Mouse (Mus musculus): ENCODE measurements around the gene Ublcp1. TPM values are rescaled to one million over a fixed set of nuclear protein-coding genes. Genes with fewer than 3 reads are reported as not detected.
A peak's percentile ranks its signal among the peaks of the same experiment; 100 is the strongest.

The Ublcp1 gene
- 54.1 and 58.8 TPM in 2 replicates for polyA plus RNA-seq (2015; fragmentation: Nextera tagmentation; extraction: Ambion mirVana)

GRCm38 (mm10) chr11:44470432-44471336 lies at the start of gene Ublcp1:
Ublcp1 (minus strand) TSS chr11:44470498.
- WGBS = under 1% methylated on average over 54 of the region's 54 CpGs
- Histone ChIP-seq H3K27me3 (0 out of 2 replicates have a peak, but pooled peaks cover 2% of the 10 kb centered on the region), H3K9me3 (replicated peaks) (no peaks in the 10 kb centered on the region), H3K4me2 (peak within 1 kb of the TSS; percentile 95), H3K4me3 (peak within 1 kb of the TSS; percentile 62), H3K36me3 (ENCODE audit: poor library complexity, severe bottlenecking) (no peaks in the 10 kb centered on the region), H3K9ac (peak within 1 kb of the TSS; percentile 79), H3K4me1 (peaks cover 22% of the 10 kb centered on the region), H3K27ac (peak within 1 kb of the TSS; percentile 86)
- peak; percentile 96 for ATAC-seq

- peaks cover 26% of the 10 kb centered on the region for H3K4me1 ChIP-seq
- H3K4me2 ChIP-seq = peak overlapping the region; percentile 92
- no peaks in the 10 kb centered on the region for H3K9me3 ChIP-seq (replicated peaks)
- H3K27me3 ChIP-seq = no peaks in the 10 kb centered on the region
- WGBS = under 1% methylated on average over 40 of the region's 61 CpGs
- H3K9ac ChIP-seq = peak overlapping the region; percentile 96
- H3K4me3 ChIP-seq = peak overlapping the region; percentile 95
- ATAC-seq = peak; percentile 67
- no peaks in the 10 kb centered on the region for H3K36me3 ChIP-seq (ENCODE audit: poor library complexity, severe bottlenecking)
- H3K27ac ChIP-seq = peak overlapping the region; percentile 90
Measured at GRCm38 (mm10) chr11:44519096-44519949, 49.0 kb upstream of the Ublcp1 start.

- peaks cover 26% of the 10 kb centered on the region for H3K4me1 ChIP-seq
- H3K36me3 ChIP-seq (ENCODE audit: poor library complexity, severe bottlenecking) = no peaks in the 10 kb centered on the region
- H3K4me2 ChIP-seq = peak within 1 kb of the TSS; percentile 92
- H3K9ac ChIP-seq = peak within 1 kb of the TSS; percentile 96
- no peaks in the 10 kb centered on the region for H3K27me3 ChIP-seq
- H3K27ac ChIP-seq = peak within 1 kb of the TSS; percentile 90
- WGBS = under 1% methylated on average over 70 of the region's 70 CpGs
- H3K9me3 ChIP-seq (replicated peaks) = no peaks in the 10 kb centered on the region
- peak; percentile 87 for ATAC-seq
- H3K4me3 ChIP-seq = peak within 1 kb of the TSS; percentile 95
Measured at GRCm38 (mm10) chr11:44518281-44519095, 48.2 kb upstream of the Ublcp1 start, which contains the start of gene Rnf145. Rnf145 (plus strand) TSS chr11:44518964.

GRCm38 (mm10) chr11:44517561-44518280 lies 47.4 kb upstream of the Ublcp1 start:
- H3K27ac ChIP-seq = no peak overlapping the region
- peak overlapping the region; percentile 95; the same call in 1 of the 2 replicates for H3K4me3 ChIP-seq
- no peaks in the 10 kb centered on the region for H3K9me3 ChIP-seq (replicated peaks)
- WGBS = 51% methylated on average over 6 of the region's 6 CpGs
- no peaks in the 10 kb centered on the region for H3K36me3 ChIP-seq (ENCODE audit: poor library complexity, severe bottlenecking)
- H3K9ac ChIP-seq = peak overlapping the region; percentile 96; the same call in 1 of the 2 replicates
- ATAC-seq = no peak
- H3K4me2 ChIP-seq = peak overlapping the region; percentile 92
- no peaks in the 10 kb centered on the region for H3K27me3 ChIP-seq
- H3K4me1 ChIP-seq = peaks cover 26% of the 10 kb centered on the region

GRCm38 (mm10) chr11:44516362-44516761 lies 46.1 kb upstream of the Ublcp1 start:
- Histone ChIP-seq H3K4me3 (no peak overlapping the region), H3K4me1 (peaks cover 16% of the 10 kb centered on the region), H3K27ac (no peak overlapping the region), H3K9me3 (replicated peaks) (no peaks in the 10 kb centered on the region), H3K9ac (no peak overlapping the region), H3K36me3 (ENCODE audit: poor library complexity, severe bottlenecking) (no peaks in the 10 kb centered on the region), H3K27me3 (no peaks in the 10 kb centered on the region), H3K4me2 (no peak overlapping the region)
- no peak for ATAC-seq
- 12% methylated on average over 1 of the region's 1 CpGs for WGBS

GRCm38 (mm10) chr11:44514666-44515065 lies 44.4 kb upstream of the Ublcp1 start:
- H3K9me3 ChIP-seq (replicated peaks) = no peaks in the 10 kb centered on the region
- no peak overlapping the region for H3K9ac ChIP-seq
- H3K4me2 ChIP-seq = no peak overlapping the region
- no peaks in the 10 kb centered on the region for H3K27me3 ChIP-seq
- no peak for ATAC-seq
- H3K27ac ChIP-seq = no peak overlapping the region
- no peaks in the 10 kb centered on the region for H3K36me3 ChIP-seq (ENCODE audit: poor library complexity, severe bottlenecking)
- WGBS = 49% methylated on average over 2 of the region's 2 CpGs
- H3K4me3 ChIP-seq = no peak overlapping the region
- H3K4me1 ChIP-seq = peaks cover 6% of the 10 kb centered on the region; the same call in 1 of the 2 replicates

GRCm38 (mm10) chr11:44513026-44513422 lies 42.7 kb upstream of the Ublcp1 start:
- 70% methylated on average over 2 of the region's 2 CpGs for WGBS

GRCm38 (mm10) chr11:44512044-44513025 lies 42.0 kb upstream of the Ublcp1 start:
- 83% methylated on average over 14 of the region's 14 CpGs for WGBS
- Histone ChIP-seq H3K27ac (no peak overlapping the region), H3K9ac (no peak overlapping the region), H3K36me3 (ENCODE audit: poor library complexity, severe bottlenecking) (no peaks in the 10 kb centered on the region), H3K4me3 (no peak overlapping the region), H3K4me1 (peaks cover 4% of the 10 kb centered on the region; the same call in 1 of the 2 replicates), H3K4me2 (no peak overlapping the region), H3K27me3 (no peaks in the 10 kb centered on the region), H3K9me3 (replicated peaks) (no peaks in the 10 kb centered on the region)
- ATAC-seq = no peak

More at GRCm38 (mm10) chr11:44513026-44513422, 42.7 kb upstream of the Ublcp1 start:
- H3K4me2 ChIP-seq = no peak overlapping the region
- H3K4me1 ChIP-seq = peaks cover 8% of the 10 kb centered on the region
- H3K27ac ChIP-seq = no peak overlapping the region
- no peak for ATAC-seq
- no peaks in the 10 kb centered on the region for H3K9me3 ChIP-seq (replicated peaks)
- H3K9ac ChIP-seq = no peak overlapping the region
- no peaks in the 10 kb centered on the region for H3K27me3 ChIP-seq
- no peak overlapping the region for H3K4me3 ChIP-seq
- H3K36me3 ChIP-seq (ENCODE audit: poor library complexity, severe bottlenecking) = no peaks in the 10 kb centered on the region

GRCm38 (mm10) chr11:44510371-44510770 lies 40.1 kb upstream of the Ublcp1 start:
- H3K36me3 ChIP-seq (ENCODE audit: poor library complexity, severe bottlenecking) = no peaks in the 10 kb centered on the region
- no peaks in the 10 kb centered on the region for H3K27me3 ChIP-seq
- H3K4me2 ChIP-seq = no peak overlapping the region
- 91% methylated on average over 7 of the region's 7 CpGs for WGBS
- peaks cover 4% of the 10 kb centered on the region; the same call in 1 of the 2 replicates for H3K4me1 ChIP-seq
- no peaks in the 10 kb centered on the region for H3K9me3 ChIP-seq (replicated peaks)
- ATAC-seq = no peak
- H3K4me3 ChIP-seq = no peak overlapping the region
- H3K9ac ChIP-seq = no peak overlapping the region
- no peak overlapping the region for H3K27ac ChIP-seq

GRCm38 (mm10) chr11:44509906-44510305 lies 39.6 kb upstream of the Ublcp1 start:
- Histone ChIP-seq H3K4me3 (no peak overlapping the region), H3K27ac (no peak overlapping the region), H3K4me1 (peaks cover 4% of the 10 kb centered on the region; the same call in 1 of the 2 replicates), H3K9ac (no peak overlapping the region), H3K9me3 (replicated peaks) (no peaks in the 10 kb centered on the region), H3K27me3 (no peaks in the 10 kb centered on the region), H3K4me2 (no peak overlapping the region), H3K36me3 (ENCODE audit: poor library complexity, severe bottlenecking) (no peaks in the 10 kb centered on the region)
- no peak for ATAC-seq
- 93% methylated on average over 2 of the region's 2 CpGs for WGBS
